Mouse (Mus musculus): Measurements from ENCODE around the gene Cdh3.
"Not testable (repeated sequence)": the region's sequence is repeated elsewhere in the genome, so short reads cannot be mapped to it uniquely, and the experiment has no call there.

Gene Cdh3

DNA sequence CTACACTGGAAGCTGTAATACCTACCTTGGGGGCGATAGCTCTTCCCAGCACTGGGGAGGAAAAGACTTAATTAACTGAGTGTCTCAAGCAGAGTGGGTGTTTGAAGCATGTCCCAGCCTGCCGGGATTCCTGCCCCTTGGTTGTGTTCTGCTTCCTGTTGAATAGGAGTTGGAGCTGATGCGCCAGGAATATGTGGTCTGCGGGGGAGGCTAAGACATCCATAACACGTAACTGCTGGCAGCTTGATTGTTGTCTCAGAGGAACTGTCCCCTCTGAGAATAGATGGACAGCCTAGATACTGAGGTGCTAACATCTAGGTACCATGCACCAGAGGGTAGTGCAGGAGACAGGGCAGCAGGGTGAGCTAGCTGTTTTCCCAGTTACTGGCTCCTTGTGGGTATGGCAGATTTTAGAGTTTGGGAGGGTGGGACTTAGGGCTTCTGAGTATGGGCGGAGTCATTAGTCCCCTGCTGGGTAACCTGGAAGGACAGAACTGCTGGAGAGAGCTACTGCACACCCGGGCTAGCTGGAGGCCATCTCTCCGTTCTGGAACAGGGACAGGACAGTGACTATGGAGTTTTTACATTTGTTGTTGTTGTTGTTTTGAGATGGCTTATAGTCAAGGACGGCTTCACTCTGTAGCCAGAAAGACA lies 18.0 kb downstream of the Cdh3 start:
- DNase-seq: no peak

DNA sequence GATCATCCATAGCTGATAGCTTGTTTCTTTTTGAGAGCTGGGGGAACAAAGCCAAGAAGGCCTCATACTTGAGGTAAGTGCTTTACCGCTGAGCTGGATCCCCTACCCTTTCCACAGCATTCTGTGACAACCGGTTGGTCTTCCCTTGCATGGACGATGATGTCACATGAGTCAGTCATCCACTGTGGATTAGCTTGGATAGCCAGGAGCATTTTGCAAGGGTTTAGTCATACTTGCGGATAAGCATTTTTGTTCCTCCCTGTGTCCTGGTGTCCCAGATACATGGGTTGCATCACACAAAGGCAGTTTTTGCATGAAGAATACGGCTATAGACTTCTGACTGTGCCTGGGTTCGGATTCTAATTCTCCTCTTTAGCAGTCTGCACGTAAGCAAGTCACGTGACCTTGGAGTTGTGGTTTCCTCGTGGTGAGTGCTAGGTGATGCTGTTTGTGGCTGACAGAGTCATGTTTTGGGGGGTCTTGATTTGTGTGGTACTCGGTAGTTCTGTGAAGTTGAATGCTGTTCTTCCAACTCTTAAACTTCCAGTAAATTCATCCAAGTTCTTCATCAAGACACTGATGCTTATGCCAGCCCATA lies 19.3 kb downstream of the Cdh3 start:
- DNase-seq: no peak

DNA sequence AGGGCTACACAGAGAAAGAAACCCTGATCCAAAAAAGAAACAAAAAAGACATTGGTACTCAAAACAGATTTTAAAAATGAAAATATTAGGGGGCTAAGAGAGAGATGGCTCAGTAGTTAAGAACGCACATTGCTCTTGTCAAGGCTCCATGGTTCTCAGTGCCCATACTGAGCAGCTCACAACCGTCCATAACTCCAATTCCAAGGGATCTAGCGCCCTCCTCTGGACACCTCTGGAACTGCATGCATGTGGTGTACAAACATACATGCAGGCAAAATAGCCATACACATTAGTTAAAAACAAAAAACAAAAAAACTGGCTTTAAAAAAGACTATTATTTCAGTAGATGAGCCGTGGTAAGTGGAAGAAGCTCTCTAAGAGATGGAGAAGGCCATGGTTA lies 19.9 kb downstream of the Cdh3 start:
- no peak for DNase-seq

DNA sequence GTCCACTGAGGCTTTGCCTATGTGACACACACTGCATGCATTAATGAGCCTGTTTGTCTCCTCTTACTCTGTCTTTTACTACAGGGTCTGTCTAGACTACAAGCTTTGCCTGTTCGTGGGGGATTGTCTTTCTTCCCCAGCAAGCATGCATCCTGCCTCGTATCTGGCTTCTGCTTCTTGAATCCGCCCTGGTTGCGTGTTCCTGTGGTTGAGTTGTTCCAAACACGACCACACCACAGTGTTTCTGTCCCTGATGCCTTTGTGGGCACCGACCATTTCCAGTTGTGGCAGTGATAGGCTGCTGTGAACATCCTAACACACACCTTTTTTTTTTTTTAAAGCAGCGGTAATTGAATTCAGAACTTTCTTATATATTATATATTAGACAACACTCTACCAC lies 23.0 kb downstream of the Cdh3 start:
- DNase-seq: no peak

DNA sequence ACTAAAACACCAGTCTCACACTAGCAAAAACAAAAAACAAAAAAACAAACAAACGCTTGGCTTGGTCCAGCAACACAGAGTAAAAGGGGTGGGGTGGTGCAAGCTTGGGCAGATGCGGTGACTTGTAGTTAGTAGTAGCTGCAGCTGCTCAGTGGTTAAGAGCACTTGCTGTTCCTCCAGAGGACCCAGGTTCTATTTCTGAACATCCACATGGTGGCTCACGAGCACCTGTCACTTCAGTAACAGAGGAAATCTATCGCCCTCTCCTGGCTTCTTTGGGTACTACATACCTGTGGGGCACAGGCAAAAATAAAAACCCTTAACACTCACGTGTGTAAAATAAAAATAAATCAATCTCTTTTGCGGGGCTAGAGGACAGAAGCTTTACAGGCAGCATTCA lies 23.8 kb downstream of the Cdh3 start:
- DNase-seq: peak; percentile 23

DNA sequence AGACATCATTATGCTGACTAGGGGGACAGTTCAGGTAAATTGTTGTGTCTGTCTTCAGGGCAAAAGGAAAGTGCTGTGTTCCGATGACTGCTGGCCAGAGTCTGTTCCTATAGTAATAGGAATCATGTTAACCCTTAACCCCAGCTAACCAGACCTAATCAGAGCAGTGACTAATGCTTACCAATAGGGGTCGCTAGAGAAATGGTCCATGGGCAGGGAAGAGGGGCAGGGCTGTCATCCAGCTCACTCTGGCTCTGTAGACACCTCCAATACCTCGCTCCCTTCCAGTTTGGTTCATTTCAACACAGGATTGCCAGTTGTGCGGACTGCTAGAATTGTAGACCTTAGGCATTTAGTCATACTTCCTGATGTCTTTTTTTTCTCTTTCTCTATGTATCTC lies 24.8 kb downstream of the Cdh3 start:
- DNase-seq: no peak

DNA sequence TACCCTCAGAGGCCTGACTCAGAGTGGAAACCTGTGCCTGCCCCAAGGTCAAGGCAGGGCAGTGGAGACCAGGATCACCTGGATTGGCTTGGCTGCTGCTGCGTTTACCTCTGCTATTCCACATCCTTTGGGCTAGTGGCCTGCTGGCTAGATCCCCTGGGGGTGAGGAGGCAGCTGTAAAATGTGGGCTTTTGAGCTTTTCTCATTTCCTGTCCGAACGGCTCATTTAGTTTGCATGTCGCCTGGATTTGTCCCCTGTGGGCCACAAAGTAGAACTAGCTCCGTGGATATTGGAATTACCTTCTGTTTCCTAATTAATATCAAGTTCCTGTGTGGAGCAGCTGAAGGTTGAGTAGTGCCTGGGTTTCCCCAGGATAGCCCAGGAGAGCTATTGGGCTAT lies 28.5 kb downstream of the Cdh3 start:
- DNase-seq: no peak

DNA sequence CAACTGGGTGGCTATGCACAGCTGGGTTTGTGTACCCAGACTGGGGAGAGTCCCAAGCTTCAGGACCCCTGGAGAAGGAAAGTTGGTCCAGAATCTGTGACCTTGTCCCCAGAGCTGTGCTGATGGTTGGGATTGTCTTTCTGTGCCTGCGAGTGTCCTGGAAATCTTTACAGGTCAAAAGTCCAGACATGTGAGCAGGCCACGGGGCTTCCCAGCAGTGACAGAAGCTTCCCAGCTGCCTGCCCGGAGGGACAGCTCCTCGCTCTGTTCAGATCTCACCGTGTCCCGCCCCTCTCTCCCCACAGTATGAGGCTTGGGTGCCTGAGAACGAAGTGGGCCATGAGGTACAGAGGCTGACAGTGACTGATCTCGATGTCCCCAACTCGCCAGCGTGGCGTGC lies 30.3 kb downstream of the Cdh3 start:
- DNase-seq: no peak

DNA sequence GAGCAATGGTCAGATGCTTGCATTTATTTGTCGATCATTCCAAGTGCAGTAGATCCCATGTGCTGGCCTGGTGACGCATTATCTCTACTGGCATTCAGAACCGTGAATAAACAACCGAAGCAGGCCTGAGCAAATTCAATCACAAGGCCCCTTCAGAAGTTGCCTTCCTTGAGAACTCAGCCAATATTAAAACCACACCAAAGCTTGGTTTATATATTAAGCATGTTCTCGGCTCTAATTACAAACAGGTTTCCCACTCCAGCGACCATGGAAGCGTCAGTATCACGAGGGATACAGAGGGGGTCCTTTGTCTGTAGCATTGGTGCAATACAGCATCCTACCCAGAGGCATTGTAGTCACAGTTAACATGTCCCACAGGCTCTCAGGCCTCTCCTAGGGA lies 32.4 kb downstream of the Cdh3 start:
- no peak for DNase-seq

DNA sequence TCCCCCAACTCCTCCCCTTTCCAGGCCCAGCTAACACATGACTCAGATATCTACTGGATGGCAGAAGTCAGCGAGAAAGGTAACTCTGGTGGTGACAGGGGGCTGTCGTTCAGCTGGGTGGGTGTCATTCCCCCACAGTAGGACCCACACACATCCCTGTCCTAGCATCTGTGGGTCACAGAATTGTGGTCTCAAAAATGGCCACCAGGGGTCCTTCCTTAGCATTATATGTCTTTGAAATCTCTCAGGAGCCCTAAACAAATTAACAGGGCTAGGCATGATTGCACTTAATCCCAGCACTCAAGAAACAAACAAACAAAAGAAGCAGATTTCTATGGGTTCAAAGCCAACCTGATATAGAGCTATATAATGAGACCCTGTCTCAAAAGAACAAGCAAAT lies 34.5 kb downstream of the Cdh3 start:
- no peak for DNase-seq

DNA sequence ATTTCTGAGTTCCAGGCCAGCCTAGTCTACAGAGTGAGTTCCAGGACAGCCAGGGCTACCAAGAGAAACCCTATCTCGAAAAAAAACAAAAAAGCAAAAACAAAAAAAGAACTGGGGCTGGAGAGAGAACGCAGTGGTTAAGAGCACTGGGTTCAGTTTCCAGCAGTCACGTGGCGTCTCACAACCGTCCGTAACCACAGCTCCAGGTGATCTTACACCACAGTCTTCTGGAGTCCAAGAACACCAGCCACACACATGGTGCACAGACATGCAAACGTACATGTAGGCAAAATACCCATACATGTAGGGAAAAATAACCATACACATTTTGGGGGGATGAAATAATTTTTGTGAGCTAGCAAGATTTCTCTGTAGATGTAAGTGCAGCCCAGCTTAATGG lies 36.1 kb downstream of the Cdh3 start:
- no peak for DNase-seq

DNA sequence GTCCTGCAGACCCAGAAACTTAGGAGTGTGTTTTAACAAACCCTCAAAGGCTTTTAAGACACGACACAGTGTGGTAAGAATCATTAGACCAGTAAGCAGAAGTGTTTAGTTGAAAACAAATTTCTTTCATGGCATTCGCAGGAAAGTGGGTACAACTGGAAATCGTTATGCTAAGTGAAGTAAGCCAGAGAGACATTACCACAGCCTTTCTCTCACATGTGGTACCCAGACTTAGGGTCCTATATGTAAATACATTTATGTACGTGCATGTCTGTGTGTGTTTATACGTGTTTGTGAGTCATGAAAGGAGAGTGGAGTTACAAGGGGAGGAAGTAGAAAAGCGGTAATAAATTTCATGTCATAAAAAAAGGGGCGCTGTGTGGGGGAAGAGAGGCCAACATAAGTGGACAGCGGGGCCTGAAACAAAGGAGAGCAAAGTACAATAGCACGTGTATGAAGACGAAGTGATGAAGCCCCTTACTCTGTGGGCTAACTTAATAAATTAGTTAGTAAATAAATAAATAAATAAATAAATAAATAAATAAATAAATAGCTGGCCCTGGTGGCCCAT lies 37.8 kb downstream of the Cdh3 start:
- DNase-seq: no peak

DNA sequence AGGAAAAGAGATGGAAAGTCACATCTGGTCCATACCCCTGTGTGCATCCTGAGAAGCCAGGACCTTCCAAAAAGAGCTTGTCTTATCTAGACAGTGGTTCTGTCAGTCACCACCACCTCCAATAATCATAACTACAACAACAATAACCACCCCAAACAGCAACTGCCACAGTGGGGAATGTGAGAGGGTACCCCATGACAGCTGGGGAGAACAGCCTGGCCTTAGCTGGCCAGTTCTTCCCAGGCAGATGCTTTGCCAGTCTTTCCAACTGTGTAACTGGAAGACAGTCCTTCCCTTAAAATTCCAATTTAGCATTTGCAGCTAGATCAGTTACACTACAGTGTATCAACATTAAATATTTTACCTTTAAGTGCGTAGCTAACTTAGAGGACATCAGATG lies 40.2 kb downstream of the Cdh3 start:
- DNase-seq: no peak

DNA sequence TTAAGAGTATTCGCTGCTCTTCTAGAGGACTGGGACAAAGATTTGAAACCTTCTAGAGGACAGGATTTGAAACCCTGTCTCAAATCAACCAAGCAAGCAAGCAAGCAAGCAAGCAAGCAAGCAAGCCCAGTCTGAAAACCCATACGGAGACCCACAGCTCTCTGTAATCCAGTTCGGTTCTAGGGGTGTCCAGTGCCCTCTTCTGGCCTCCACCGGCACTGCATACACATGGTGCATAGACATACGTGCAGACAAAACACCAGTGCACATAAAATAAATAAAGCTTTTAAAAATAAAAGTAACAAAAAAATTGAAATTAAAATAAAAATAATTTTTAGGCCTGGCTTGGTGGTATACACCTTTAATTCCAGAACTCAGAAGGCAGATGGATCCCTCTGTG lies 43.3 kb downstream of the Cdh3 start:
- DNase-seq: no peak

DNA sequence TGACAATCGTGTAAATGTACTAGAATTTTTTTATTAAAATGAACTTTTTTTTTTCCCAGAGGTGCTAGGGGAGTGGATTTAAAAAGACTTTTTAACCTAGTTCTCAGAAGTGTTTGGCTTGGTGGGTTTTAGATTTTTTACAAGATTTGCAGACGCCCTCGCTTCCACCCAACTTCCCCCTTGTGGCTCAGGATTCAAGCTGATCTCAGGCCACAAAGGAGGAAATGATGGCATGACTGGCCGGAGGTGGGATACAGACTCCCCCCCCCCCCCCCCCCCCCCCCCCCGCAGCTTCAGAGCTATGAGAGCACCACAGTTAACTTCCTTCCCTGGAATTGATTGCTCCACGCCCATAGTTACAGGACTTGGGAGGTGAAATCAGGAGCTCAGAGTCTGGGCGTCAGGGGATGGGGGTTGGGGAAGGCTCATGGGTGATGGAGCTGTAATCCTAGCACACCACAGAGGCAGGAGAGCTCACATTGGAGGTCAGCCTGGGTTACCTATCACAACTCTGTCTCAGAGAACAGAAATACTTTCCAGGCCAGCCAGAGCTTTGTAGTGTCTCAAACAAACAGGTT lies 45.5 kb downstream of the Cdh3 start:
- DNase-seq: no peak

DNA sequence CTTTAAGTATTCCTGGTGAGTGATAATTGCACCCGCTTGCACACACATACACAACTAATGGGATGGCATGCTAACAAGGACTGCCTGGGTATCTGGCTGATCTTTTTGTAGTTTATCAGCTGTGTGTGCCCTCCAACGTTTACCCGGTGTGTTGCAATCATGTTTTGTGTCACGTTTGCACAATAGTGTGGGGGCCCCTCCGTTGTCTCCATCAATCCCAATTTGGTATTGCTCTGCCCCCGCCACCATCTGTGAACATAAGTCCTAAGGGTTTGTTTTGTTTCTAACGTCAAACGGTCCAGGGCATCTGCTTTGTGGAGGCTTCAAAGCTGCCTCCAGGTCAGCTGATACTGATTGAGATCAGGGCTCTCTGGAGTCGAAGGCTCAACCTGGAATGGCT lies 49.2 kb downstream of the Cdh3 start:
- DNase-seq: no peak

DNA sequence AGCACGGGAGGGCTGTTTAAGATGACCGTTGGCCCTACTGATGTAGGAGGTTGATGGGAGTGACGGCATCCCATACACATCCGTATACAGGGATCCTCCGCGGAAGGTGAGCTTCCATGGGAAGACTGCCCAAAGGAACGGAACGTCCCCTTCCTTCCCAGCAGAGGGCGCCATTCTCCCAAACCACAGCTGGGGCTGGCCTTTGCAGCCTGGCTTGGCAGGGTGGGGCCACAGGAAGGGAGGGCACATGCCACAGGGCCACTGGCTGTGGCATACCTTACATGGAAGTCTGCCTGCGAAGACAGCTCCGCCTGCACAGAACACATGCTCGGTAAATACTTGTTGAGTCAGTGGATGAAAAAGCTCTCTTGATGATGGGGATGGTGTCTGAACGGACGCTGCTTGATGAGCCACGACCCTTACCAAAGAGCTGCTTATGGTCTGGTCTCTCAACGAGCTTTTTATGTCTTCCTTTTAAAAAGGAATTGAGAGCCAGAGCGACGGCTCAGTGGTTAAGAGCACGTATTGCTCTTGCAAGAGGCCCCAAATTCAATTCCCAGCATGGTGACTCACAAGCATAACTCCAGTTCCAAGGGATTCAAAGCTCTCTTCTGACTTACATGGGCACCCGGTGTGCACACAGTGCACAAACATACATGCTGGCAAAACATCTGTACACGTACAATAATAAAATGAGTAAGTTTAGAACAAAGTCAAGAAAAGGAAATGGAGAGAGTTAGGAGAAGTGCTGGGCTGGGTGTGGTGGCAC lies 50.6 kb downstream of the Cdh3 start:
- DNase-seq: peak; percentile 5

DNA sequence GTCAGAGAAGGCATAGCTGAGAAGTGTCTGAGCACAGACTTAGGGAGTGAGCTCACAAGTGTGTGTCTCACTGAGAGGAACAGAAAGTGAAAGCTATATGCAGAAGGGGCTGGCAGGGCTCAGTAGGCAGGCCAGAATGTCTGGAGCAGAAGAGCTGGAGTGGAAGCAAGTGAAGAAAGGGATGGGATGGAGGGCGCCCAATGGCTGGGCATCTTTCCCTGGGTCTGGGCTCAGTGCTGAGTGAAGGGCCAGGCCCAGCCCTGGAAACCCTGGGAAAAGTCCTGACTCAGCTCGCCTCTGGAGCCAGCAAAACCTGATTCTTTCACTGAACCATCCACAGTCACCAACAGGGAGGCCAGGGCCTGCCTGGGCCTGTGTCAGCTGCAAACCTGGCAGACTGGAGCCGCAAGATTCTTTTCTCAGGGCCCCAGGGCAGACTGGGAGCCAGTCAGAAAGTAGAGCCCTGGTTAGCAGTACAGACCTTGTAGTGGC lies 53.0 kb downstream of the Cdh3 start:
- DNase-seq: no peak

DNA sequence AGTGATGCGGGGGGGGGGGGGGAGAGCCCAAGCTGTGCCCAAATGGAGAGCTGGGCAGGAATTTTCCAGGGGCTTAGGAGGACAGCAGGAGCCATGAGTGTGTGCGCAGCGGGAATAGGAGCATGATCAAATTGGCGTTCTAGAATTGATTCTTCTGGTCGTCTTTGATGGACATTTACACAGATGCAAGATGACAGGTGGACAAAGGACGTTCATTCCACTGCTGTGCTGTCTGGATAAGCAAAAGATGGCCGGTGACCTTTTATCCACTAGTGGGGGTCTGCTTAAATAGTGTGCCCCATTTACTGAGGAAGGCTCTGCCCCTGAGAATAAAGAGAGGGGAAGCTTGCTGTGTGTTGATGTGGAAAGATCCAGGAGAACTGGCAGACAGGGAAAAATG lies 58.3 kb downstream of the Cdh3 start:
- DNase-seq: no peak

DNA sequence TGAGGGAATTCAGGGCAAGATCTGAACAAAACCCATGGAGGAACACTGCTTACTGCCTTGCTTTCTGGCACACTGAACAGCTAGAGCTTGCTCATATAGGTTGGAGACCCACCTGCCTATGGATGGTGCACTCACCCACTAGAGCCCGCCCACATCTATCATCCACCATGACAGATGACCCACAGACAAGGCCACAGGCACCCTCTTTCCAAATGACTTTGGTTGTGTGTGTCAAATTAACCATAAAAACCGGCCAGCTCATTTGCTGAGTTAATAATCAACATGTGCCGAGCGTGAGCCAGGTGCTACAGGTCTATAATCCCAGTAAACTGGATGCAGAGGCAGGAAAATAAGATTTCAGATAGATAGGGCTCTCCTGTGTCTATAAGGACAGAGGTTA lies 59.7 kb downstream of the Cdh3 start:
- DNase-seq: no peak

DNA sequence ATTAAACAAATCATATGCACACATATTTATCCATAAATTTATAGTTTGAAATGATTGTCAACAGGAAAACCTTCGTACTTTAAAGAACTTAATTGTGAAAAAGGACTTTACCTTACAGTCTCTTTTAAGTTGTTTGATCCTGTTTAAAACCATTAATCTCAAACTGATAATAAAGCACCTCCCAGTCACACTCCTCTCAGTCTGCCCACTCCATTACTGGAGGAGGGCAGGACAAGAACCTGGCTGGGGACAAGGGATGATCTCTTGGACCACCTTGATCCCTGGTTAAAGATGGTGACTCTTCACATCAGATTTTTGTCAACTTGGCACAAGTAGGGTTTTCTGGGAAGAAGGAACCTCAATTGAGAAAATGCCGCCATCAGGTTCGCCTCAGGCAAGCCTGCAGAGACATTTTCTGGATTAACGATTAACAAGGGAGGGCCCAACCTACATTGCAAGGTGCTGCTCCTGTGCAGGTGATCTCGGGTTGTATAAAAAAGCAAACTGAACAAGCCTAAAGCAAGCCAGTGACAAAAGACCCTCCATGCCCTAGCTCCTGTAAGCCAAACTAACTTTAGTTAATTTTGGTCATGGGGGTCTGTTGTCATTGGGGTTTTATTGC lies 61.0 kb downstream of the Cdh3 start:
- DNase-seq: no peak

DNA sequence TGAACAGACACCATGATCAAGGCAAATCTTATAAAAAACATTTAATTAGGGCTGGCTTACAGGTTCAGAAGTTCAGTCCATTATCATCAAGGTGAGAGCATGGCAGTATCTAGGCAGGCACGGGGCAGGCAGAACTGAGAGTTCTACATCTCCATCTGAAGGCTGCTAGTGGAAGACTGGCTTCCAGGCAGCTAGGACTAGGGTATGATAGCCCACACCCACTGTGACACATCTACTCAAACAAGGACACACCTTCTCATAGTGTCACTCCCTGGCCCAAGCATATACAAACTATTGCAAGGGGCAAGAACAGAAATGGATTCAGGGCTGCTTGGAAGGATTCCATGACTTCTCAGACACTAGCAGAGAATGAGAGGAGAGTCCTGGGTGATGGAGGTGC lies 61.5 kb downstream of the Cdh3 start:
- DNase-seq: not testable (repeated sequence)

DNA sequence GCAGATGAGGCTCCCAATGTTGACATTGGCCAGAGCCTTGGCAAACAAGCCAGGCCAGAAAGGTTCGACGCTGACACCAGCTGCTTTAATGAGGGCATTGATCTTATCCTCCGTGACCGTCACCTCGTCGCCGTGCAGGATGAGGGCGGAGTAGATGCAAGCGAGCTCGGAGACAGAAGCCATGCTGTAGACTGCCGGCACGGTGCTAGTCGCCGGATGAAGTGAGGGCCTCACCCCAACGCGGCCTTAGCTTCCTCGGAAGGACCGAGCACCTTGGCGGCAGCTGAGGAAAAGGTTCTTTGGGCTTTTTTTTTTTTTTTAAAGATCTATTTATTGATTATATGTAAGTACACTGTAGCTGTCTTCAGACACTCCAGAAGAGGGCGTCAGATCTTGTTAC lies 62.5 kb downstream of the Cdh3 start, which contains the start of gene Gm10073:
TSS of gene Gm10073 (minus strand) at position 294 of the 400 bp plus-strand sequence.
- not testable (repeated sequence) for DNase-seq

All from cerebellum, adult 9-10 months (tissue).